Mouse (Mus musculus): ENCODE data around the gene Akap5.
A peak's percentile ranks its signal among the peaks of the same experiment; 100 is the strongest.

The Akap5 gene

GRCm38 (mm10) chr12:76368790-76369205 lies 44.1 kb downstream of the Akap5 start:
- peak; percentile 60 for DNase-seq (ENCODE audit: low read depth)

GRCm38 (mm10) chr12:76369206-76369977 lies 44.7 kb downstream of the Akap5 start, which contains the start of gene Zbtb25:
Gene Zbtb25 (minus strand): TSS chr12:76369602.
- peak; percentile 88 for DNase-seq (ENCODE audit: low read depth)

GRCm38 (mm10) chr12:76369978-76370830 lies 45.5 kb downstream of the Akap5 start, which contains the start of gene Zbtb1:
Gene Zbtb1 (plus strand): TSS chr12:76370266.
- DNase-seq (ENCODE audit: low read depth) = peak; percentile 84

- peak; percentile 71 for DNase-seq (ENCODE audit: low read depth)
Measured at GRCm38 (mm10) chr12:76370831-76371571, 46.3 kb downstream of the Akap5 start.

GRCm38 (mm10) chr12:76372046-76372445 lies 47.4 kb downstream of the Akap5 start:
- no peak for DNase-seq (ENCODE audit: low read depth)

DNA sequence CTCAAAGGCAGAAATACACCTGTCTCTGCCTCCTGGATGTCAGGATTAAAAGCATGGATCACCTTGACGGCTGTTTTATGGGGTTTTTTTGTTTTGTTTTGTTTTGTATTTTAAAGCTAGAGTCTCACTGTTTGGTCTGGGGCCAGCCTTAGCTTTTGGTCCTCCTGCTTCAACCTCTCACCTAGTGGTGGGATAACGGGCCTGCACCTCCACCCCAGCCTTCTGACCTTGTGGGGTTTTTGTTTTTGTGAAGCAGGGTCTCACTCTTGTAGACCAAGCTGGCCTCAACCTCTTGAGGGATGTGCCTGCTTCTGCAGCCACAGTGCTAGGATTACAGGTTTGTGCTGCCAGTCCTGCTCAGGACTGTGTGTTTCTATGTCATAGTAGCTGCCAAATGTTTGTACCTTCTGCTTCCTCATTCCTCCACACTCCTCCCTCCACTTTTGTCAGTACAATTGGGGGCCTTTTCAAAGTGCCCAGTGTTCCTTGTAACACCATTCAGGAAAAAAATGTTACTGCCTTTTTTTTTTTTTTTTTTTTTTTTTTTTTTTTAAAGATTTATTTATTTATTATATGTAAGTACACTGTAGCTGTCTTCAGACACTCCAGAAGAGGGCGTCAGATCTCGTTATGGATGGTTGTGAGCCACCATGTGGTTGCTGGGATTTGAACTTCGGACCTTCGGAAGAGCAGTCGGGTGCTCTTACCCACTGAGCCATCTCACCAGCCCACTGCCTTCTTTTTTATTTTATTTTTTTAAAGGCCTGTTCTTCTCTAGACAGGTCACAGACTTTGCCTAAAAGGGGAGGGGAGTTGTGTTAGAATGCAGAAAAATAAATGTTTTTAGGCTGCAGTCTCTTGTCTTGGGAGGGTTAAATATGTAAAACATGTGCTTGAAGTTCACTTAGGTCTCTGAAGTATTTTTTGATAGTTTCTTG lies 48.5 kb downstream of the Akap5 start:
- peak; percentile 63 for DNase-seq (ENCODE audit: low read depth)

DNA sequence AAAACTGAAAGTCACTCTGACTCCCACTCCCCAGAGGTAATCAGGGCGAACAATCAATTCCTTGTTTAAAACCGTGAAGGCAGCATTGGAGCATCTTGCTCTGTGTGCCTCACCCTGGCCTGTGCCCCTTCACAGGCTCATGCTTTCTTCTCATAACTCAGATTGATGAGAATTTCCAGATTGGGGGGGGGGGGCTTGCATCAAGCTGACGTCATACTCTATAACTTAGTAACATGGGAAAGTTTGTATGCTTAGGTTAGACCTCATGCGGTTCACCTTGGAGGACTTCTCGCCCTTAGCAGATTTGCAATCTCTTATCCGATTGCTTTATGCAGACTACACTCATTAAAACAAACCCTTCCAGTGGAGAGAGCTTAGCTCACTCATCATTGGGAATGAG lies 49.3 kb downstream of the Akap5 start:
- peak; percentile 41 for DNase-seq (ENCODE audit: low read depth)

DNA sequence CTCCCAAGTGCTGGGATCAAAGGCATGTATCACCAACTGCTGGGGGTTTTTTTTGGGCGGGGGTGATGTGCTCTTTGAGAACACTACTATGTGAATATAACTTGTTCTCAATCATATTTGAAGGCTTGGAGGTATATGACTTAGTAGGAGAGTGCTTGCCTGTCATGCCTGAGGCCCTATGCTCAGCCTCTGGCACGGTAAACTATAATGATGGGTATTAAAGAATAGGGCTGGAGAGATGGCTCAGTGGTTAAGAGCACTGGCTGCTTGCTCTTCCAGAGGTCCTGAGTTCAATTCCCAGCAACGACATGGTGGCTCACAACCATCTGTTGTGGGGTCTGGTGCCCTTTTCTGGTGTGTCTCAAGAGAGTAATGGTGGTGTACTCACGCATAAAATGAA lies 50.2 kb downstream of the Akap5 start:
- DNase-seq (ENCODE audit: low read depth) = no peak

GRCm38 (mm10) chr12:76375506-76375905 lies 50.8 kb downstream of the Akap5 start:
- DNase-seq (ENCODE audit: low read depth) = peak; percentile 42

- peak; percentile 86 for DNase-seq (ENCODE audit: low read depth)
Measured at GRCm38 (mm10) chr12:76376649-76377048, 52.0 kb downstream of the Akap5 start.

DNA sequence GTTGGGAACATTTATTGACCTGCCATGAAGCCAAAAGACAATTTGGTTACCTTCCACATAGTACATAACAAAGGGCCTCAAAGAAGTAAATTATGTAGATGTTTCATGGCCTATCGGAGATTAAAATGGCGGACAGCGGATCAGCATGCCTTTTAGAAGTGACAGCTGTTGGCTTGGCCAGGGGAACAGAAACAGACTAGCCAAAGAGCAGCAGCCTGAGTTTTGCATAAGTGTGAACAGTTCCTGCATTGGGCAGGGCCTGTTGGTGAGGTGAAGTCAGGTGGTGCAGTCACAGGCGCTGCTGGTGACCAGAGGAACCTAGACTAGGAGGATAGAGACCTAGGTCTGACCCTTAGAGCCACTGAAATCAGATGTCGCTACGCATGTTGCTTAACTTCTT lies 52.4 kb downstream of the Akap5 start:
- no peak for DNase-seq (ENCODE audit: low read depth)

GRCm38 (mm10) chr12:76377726-76378125 lies 53.0 kb downstream of the Akap5 start:
- no peak for DNase-seq (ENCODE audit: low read depth)

DNA sequence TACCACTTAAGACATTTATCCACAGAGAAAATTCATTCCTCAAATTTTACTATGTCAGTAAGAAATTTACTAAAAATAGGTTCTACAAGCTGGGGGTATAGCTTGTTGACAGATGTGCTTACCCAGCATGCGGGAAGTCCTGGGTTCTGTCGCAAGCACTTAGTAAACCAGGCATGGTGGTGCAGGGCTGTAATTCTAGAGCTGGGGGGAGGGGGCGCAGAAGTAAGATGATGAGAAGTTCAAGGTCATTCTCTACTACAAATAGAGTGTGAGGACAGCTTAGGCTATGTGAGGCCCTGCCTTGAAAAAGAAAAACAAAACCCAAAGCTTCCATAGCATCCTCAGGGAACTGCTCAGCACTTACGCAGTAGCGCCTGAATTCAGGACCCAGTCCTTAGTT lies 53.9 kb downstream of the Akap5 start:
- no peak for DNase-seq (ENCODE audit: low read depth)

GRCm38 (mm10) chr12:76380151-76380550 lies 55.5 kb downstream of the Akap5 start:
- DNase-seq (ENCODE audit: low read depth) = no peak
